Mouse (Mus musculus) G1E-ER4 (cell line): ENCODE measurements around the gene Ttc28. TPM values are rescaled to one million over a fixed set of nuclear protein-coding genes. Genes with fewer than 3 reads are reported as not detected.

ENCODE experiments used
- GATA1 ChIP-seq: IDR thresholded peaks from one replicate; pipeline ENCODE4 v1.8.0; 2012; ENCODE audit warnings: low read length, inconsistent platforms
- polyA plus RNA-seq: library from polyadenylated mRNA; stranded (reverse); fragments of >175 nt; gene quantifications from 2 replicates; pipeline ENCODE4 v1.2.3, GENCODE M21; 2012

The Ttc28 gene
- polyA plus RNA-seq, 1 experiment, result 0.62 TPM

- no peak for TF ChIP-seq GATA1
These were observed 43.7 kb downstream of the Ttc28 start for GRCm38 (mm10) chr5:110923336-110923735.

- TF ChIP-seq GATA1, result no peak
These were observed 45.0 kb downstream of the Ttc28 start for GRCm38 (mm10) chr5:110924636-110925035.

- TF ChIP-seq GATA1, result no peak
These were observed 46.2 kb downstream of the Ttc28 start for GRCm38 (mm10) chr5:110925804-110926203.

- no peak for TF ChIP-seq GATA1
These were observed 48.7 kb downstream of the Ttc28 start for GRCm38 (mm10) chr5:110928289-110928688.

- no peak for TF ChIP-seq GATA1
These were observed 49.7 kb downstream of the Ttc28 start for GRCm38 (mm10) chr5:110929306-110929705.

- no peak for TF ChIP-seq GATA1
These were observed 57.0 kb downstream of the Ttc28 start for GRCm38 (mm10) chr5:110936606-110937005.

- no peak for TF ChIP-seq GATA1
These were observed 64.7 kb downstream of the Ttc28 start for GRCm38 (mm10) chr5:110944326-110944725.

- no peak for TF ChIP-seq GATA1
These were observed 69.1 kb downstream of the Ttc28 start for GRCm38 (mm10) chr5:110948476-110949399.

- no peak for TF ChIP-seq GATA1
These were observed 70.2 kb downstream of the Ttc28 start for GRCm38 (mm10) chr5:110949791-110950190.

GRCm38 (mm10) chr5:110958196-110958595 lies 78.6 kb downstream of the Ttc28 start:
- no peak for TF ChIP-seq GATA1

- TF ChIP-seq GATA1, result no peak
These were observed 80.5 kb downstream of the Ttc28 start for GRCm38 (mm10) chr5:110960067-110960466.

- TF ChIP-seq GATA1, result no peak
These were observed 81.3 kb downstream of the Ttc28 start for GRCm38 (mm10) chr5:110960890-110961289.

GRCm38 (mm10) chr5:110967483-110968055 lies 88.0 kb downstream of the Ttc28 start:
- no peak for TF ChIP-seq GATA1

GRCm38 (mm10) chr5:110968566-110968965 lies 89.0 kb downstream of the Ttc28 start:
- TF ChIP-seq GATA1, result no peak

GRCm38 (mm10) chr5:110970162-110970780 lies 90.7 kb downstream of the Ttc28 start:
- TF ChIP-seq GATA1, result no peak

- TF ChIP-seq GATA1, result no peak
These were observed 97.1 kb downstream of the Ttc28 start for GRCm38 (mm10) chr5:110976721-110977120.
